Mouse (Mus musculus) layer of hippocampus, adult 2 months (tissue): ENCODE data around the gene Mylk. TPM values are rescaled to one million over a fixed set of nuclear protein-coding genes. Genes with fewer than 3 reads are reported as not detected.
"Not testable (repeated sequence)": the region's sequence is repeated elsewhere in the genome, so short reads cannot be mapped to it uniquely, and the experiment has no call there.

ENCODE experiments used
- DNase-seq, 2 experiments: peaks; one replicate each; pipeline ENCODE4 v3.0.0; 2022; ENCODE audit warnings: low spot score in 2 of 2
- H3K27ac ChIP-seq: fragments of 200-600 bp; 2 replicates; pipeline ENCODE4 v1.8.1; 2022
- H3K4me3 ChIP-seq: fragments of 200-600 bp; 2 replicates; pipeline ENCODE4 v1.8.1; 2022; ENCODE audit warnings: mild to moderate bottlenecking
- CTCF ChIP-seq: fragments of 200-600 bp; conservative IDR thresholded peaks from 2 replicates; pipeline ENCODE4 v1.8.1; 2022; ENCODE audit warnings: antibody characterized with exemption, mild to moderate bottlenecking, moderate library complexity
- long read RNA-seq, 2 experiments: library from polyadenylated mRNA; stranded (forward); transcript quantifications; one replicate each; pipeline ENCODE4 v2.0.0; 2021; ENCODE audit warnings: borderline mapping rate in 2 of 2
- total RNA-seq, 2 experiments: library from RNA; stranded (reverse); gene quantifications; 2 replicates each; pipeline ENCODE4 v1.2.3; 2021

The Mylk gene
- 10 to 100 TPM; 13.1 to 14.2 TPM for total RNA-seq
- long read RNA-seq, experiment 1, partial matches to known transcripts = 2 of 13 reads
- long read RNA-seq, experiment 1, other reads (novel, unspliced or antisense) = 9 of 13 reads
- long read RNA-seq, experiment 2, partial matches to known transcripts = 0 of 9 reads
- long read RNA-seq, experiment 2, other reads (novel, unspliced or antisense) = 9 of 9 reads

DNA sequence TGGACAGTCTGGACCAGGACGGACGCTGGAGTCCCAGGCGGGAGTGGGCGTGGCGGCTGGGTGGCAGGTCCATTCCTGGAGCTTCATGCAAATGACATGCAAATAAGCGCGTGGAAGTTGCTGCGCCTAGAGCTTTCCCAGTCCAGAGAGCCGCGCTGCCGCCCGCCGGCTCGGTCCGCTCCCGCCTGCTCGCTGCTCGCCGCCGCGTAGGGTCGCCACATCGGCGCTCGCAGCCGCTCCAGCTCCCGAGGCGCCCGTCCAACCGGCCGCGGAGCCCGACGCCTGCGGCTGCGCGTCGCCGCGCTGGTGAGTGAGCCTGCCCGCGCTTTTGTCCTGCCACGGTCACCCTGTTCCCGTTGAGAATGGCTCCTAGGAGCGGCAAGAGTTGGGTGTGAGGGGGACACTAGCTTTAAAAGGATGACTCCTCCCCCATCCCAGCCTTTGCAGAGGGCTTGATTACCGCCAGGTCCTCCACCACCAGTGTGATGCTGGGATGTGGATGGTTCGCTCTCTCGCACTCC, at the start of gene Mylk:
Gene Mylk, plus strand, starts transcription at position 146 of the 521 bp plus-strand sequence.
- Histone ChIP-seq H3K4me3 (peak within 1 kb of the TSS; percentile 45), H3K27ac (no peak within 1 kb of the TSS)
- TF ChIP-seq CTCF = no peak
- DNase-seq = peak; percentile 42 to 48

DNA sequence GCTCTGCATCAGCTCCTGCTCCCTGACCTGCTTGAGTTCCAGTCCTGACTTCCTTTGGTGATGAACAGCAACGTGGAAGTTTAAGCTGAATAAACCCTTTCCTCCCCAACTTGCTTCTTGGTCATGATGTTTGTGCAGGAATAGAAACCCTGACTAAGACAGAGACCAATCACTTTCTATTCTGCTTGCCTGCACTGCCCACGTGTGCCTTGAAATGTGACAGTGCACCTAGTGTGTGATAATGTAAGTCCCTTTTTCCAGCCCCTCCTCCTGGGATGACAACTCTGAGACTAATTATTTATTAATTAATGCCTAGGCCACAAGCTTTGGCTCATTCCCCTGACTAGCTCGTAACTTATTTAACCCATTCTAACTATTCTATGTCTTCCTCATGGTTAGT, 46.3 kb upstream of the Mylk start:
- H3K27ac ChIP-seq, H3K4me3 ChIP-seq, DNase-seq: not testable (repeated sequence)

DNA sequence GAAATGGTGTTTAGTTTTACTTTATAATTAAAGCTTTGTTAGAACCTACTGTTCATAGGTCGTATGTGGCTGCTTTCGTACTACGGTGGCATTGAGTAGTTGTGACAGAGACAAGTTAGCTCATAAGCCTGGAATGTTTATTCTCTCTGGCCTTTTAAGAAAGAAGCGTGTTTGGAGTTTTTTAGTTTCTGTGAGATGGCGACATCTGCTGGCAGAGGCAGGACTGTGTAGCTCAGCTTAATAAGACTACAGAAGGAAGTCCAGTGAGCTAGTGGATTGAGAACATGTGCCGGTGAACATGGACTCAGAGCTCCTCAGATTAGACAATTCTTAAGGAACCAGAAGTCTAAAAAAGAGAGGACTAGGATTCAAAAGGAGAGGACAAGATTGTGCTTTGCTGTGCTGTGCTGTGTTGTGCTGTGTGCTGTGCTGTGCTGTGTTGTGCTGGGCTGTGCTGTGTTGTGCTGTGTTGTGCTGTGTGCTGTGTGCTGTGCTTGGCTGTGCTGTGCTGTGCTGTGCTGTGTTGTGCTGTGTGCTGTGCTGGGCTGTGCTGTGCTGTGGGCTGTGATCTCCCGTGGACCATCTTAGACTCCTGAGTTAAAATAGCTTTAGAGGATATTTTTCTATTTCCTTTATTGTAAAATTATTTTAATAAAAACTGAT, 44.7 kb upstream of the Mylk start:
- H3K27ac ChIP-seq = no peak overlapping the region
- DNase-seq = peak; percentile 71 to 74
- no peak overlapping the region for H3K4me3 ChIP-seq
- peak; percentile 94 for TF ChIP-seq CTCF

DNA sequence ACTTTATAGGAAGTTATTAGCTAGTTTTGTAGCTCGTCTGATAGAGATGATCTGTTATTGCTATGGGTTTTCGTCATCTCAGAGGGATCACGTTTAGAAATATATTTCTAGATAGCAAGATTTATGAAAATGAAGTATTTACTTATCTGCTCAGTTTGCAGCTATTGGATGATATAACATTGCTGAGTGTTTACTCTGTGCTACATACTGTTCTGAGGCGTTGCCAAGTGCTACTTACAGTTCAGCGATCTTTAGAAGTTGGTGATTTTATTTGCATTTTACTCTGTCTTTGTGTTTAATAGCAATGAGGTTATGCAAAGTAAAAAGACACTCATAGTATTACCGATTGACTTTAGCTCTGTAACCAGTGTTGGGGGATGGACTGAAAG, 44.2 kb upstream of the Mylk start:
- DNase-seq = no peak
- Histone ChIP-seq H3K4me3 (no peak overlapping the region), H3K27ac (no peak overlapping the region)
- TF ChIP-seq CTCF = no peak

DNA sequence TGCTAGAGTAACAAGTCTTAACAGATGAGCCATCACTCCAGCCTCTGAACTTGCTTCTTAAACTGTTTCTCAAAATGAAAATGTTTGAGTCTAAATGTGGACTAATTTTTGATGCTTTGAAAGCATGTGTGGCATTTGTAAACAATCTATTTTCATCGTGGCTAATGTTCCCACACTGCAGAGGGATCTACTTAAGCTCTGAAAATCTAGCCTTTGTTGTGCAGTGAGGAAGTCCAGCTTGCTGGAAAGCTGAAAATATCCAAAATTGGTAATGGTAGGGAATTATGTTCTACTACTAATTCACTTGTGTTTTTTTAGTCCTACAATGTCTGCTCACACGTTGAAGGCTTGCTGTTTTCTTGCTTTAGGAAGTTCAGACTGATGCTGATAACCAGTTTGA, 39.0 kb upstream of the Mylk start:
- no peak for DNase-seq
- TF ChIP-seq CTCF = no peak
- Histone ChIP-seq H3K27ac (peak overlapping the region; percentile 59), H3K4me3 (no peak overlapping the region)

DNA sequence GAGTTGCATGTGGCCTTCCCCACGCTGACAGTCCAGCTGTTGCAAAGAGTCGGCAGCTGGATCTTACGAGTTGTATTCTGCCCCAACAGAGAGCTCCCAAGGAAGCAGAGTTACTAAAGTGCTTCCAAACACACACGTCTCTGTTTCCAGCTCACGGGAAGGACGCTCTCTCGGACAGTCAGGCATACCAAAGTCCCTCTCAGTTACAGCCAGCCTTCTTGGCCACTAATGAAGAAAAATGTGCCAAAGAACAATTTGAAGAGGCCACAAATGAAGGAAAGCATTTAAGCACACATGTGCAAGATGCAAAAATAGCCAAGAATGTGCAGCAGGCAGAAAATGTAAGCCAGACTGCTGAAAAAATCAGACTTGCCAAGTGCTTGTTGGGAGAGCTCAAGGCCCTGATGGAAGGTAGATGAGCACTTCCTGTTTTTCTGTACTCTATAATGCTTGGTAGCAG, 38.5 kb upstream of the Mylk start:
- no peak for TF ChIP-seq CTCF
- DNase-seq = no peak
- Histone ChIP-seq H3K27ac (peak overlapping the region; percentile 59), H3K4me3 (no peak overlapping the region)

DNA sequence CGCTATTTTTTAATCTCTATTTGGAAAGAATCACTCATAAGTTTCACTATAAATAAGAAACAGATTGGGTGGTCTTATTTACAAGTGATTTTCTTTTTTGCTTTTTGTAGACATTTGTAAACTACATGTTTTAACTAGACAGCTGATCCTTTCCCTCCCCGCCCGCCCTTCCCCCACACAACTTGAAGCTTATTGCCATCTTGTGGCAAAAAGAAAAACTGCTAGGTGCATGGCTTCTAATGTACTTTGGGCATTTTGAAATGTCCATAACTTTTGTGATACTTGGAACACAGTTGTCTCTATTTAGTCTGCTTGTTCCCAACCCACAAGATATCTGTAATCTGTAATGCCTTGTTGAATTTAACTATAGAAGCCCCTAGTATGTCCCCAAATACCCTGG, 33.5 kb upstream of the Mylk start:
- H3K4me3 ChIP-seq = no peak overlapping the region
- DNase-seq = no peak
- TF ChIP-seq CTCF = peak; percentile 81
- no peak overlapping the region for H3K27ac ChIP-seq

DNA sequence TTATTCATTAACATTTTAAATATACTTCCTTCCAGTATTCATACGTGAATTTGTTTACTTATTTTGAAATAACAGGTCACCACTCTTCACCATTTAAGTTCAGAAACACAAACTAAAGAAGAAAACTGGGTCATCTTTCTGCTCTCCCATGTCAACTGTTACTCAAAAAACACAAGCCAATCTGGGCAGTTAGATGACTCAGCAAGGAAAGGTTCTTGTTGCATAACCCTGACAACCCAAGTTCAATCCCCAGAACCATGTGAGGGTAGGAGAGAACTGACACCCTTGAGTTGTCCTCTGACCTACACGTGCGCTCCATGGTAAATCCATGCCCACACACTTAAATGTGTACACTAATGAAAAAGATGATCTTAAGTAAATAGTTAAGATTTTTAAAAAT, 19.9 kb upstream of the Mylk start:
- H3K4me3 ChIP-seq = no peak overlapping the region
- DNase-seq = no peak
- H3K27ac ChIP-seq = no peak overlapping the region
- no peak for TF ChIP-seq CTCF

DNA sequence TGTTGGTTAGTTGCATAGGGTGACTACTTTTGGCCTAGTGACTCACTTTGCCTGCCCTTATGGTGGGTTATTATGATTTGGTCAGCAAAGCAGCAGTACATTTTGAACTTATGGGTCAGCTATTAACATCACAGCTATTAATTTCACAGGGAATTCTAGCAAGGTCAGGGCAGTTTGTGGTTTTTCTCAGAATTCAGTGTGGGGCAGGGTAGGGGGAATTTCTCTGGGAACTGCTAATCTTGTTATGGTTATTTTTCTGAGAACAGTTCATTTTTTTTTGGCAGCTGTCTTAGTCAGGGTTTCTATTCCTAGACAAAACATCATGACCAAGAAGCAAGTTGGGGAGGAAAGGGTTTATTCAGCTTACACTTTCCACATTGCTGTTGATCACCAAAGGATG, 16.4 kb upstream of the Mylk start:
- not testable (repeated sequence) for H3K27ac ChIP-seq, H3K4me3 ChIP-seq, DNase-seq

DNA sequence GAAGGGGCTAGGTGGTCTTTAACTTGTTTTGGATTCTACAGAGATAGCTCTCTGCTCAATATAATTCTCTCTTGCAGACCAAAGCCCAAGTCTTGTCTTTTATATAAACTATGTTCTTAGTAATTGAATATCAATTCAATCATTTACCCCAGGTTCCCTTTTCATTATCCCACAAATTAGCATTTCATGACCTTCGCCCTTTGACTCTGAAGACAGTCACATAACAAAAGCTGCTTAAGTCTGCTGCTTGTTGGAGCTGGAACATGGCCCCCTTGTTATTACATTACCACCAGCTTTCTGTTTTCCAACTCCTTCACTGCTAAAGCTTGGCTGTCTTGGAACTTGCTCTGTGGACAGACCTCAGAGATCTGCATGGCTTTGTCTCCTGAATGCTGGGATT, 15.6 kb upstream of the Mylk start:
- H3K4me3 ChIP-seq = no peak overlapping the region
- DNase-seq = no peak

DNA sequence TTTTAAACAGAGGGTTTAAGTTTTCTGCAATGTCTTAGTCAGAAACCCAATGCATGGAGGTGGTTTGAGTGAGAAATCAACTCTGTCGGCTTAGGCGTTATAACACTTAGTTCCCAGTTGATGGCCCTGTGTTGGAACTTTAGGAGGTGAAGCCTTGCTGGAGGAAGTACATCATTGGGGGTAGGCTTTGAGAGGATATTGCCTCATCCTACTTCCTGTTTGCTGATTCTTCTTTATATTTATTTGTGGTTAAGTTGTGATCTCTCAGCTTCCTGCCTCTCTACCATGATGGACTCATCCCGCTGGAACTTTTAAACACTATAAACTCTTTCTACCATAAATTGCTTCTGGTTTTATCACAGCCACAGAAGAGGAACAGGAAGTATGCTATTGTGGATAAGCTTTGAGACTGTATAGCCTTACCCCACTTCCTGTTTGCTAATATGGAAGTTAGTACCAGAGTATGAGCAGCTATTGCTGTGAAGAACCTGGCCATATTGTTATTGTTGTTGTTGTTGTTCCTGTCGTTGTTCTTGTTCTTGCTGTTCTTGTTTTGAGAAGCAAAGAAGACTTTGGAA, 6.3 kb upstream of the Mylk start:
- no peak for DNase-seq
- no peak overlapping the region for H3K27ac ChIP-seq
- no peak overlapping the region for H3K4me3 ChIP-seq
- TF ChIP-seq CTCF = no peak

More for the DNA sequence above, 15.6 kb upstream of the Mylk start:
- TF ChIP-seq CTCF = no peak
- no peak overlapping the region for H3K27ac ChIP-seq

DNA sequence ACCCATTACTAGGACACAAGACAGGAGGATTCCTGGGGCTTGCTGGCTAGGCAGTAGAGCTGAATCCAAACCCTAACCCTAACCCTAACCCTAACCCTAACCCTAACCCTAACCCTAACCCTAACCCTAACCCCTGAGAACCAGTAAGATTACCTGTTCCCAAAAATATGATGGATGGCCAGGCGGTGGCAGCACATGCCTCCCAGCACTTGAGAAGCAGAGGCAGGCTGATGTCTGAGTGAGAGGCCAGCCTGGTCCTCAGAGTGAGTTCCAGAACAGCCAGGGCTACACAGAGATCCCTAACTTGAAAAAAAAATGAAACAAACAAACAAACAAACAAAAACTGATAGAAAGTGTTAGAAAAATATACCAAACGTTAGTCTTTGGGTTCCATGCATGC, 2.1 kb upstream of the Mylk start:
- H3K4me3 ChIP-seq = no peak overlapping the region
- no peak overlapping the region for H3K27ac ChIP-seq
- peak; percentile 32 for TF ChIP-seq CTCF
- no peak for DNase-seq

DNA sequence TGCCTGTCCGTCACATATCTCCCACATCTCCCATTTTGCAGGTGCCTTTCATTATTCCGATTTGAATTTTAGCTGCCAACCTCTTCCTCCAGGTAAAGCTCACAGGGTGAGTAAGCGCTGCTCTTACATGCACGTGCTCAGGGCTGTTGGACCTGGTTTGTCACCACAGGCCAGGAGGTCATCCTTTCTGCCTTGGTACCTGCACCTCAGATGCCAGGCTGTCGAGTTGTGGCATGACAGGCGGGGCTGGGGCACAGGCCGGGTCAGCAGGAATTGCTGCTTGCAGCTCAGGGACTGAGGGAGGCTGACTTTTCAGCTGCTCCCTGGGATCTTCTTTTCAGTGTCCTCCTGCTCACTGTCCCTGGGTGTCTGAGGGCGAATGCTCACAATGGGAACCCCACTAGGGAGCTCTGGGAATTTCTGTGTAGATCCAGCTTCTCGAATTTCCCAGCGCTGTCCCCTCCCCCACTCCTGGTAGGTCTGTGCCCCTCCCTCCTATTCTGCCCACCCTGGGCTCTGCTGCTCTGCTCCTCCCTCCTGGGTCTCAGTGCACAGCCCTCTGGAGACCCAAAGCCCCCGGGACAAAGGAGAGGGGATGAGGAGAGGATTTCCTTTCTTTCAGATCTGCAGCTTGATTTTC, 3.2 kb downstream of the Mylk start:
- H3K27ac ChIP-seq = no peak overlapping the region
- DNase-seq = no peak
- no peak overlapping the region for H3K4me3 ChIP-seq
- TF ChIP-seq CTCF = no peak
